Mouse (Mus musculus): ENCODE measurements at regions not wholly inside any gene's neighbourhood (a gene's known extent, or its start where the extent isn't known, plus 50 kb on each side); places are given as distances from the start of the nearest gene placed in this dataset.

GRCm38 (mm10) chr3:147868281-147868680, 1016.1 kb downstream of the Ttll7 start:
- TF ChIP-seq POLR2A (IDR thresholded peaks at IDR 0.05; ENCODE audit: borderline replicate concordance, low read depth, low read length): no peak
- no peak for TF ChIP-seq CTCF (IDR thresholded peaks at IDR 0.05; ENCODE audit: low read depth, low read length)
